ENCODE assay signal across 15 mouse cellular contexts in genomic region chr5:112631766-112632165, GRCm38 (mm10). TPM values are rescaled to one million over a fixed set of nuclear protein-coding genes. Genes with fewer than 3 reads are reported as not detected.
A peak's percentile ranks its signal among the peaks of the same experiment; 100 is the strongest.
DNase-seq lines count a peak whose midpoint lies in the region; ATAC-seq and TF ChIP-seq lines count a peak whose summit lies in the region.
"Had no signal": no experiment of that assay in that cellular context is flagged by ENCODE, and none has a peak within 500 bp of the region (broad histone marks: within the 10 kb centered on the region; RNA-seq: fewer than 3 reads in every experiment).

No protein-coding gene starts in this region.

- no peak for DNase-seq in heart, embryonic 10.5 days (ENCODE audit: low spot score)
- DNase-seq in heart, adult 9 months (ENCODE audit: low spot score in 2 of 2), result no peak
- DNase-seq in midbrain, embryonic 11.5 days (ENCODE audit: low spot score, missing footprints), result peak; percentile 86
- no peak for DNase-seq in midbrain, embryonic 14.5 days
- DNase-seq in kidney, postnatal 10 days, result peak; percentile 64
- DNase-seq in spleen, postnatal 4 days (ENCODE audit: low spot score in 2 of 2), result no peak
- DNase-seq in stomach, postnatal 0 days (ENCODE audit: low spot score), result no peak
- DNase-seq in gastrocnemius, postnatal 10 days, result no peak
- DNase-seq: cerebellum, adult 11 months; layer of hippocampus, adult 9-11 months; spleen, adult 18-20 months had no signal

- H3K4me3 ChIP-seq in heart, embryonic 10.5 days, result no peak overlapping the region
- no peak overlapping the region for H3K4me3 ChIP-seq in midbrain, embryonic 11.5 days (ENCODE audit: low read depth, low read length)
- H3K4me3 ChIP-seq in midbrain, embryonic 14.5 days (replicated peaks; ENCODE audit: low read depth, low read length), result no peak overlapping the region
- no peak overlapping the region for H3K4me3 ChIP-seq in stomach, postnatal 0 days (ENCODE audit: low read depth, low read length)
- H3K4me3 ChIP-seq: hindbrain, embryonic 15.5 days; limb, embryonic 12.5 days; myocyte had no signal

- H3K27ac ChIP-seq in heart, embryonic 10.5 days, result peak overlapping the region; percentile 6; the same call in 1 of the 2 replicates
- no peak overlapping the region for H3K27ac ChIP-seq in midbrain, embryonic 11.5 days (ENCODE audit: low read depth, low read length)
- no peak overlapping the region for H3K27ac ChIP-seq in midbrain, embryonic 14.5 days (replicated peaks; ENCODE audit: low read depth, low read length)
- H3K27ac ChIP-seq in stomach, postnatal 0 days (replicated peaks), result no peak overlapping the region
- H3K27ac ChIP-seq: hindbrain, embryonic 15.5 days; limb, embryonic 12.5 days; macrophage had no signal

- peaks cover 80% of the 10 kb centered on the region for H3K27me3 ChIP-seq in heart, embryonic 10.5 days (ENCODE audit: insufficient read depth, poor library complexity, severe bottlenecking)
- no peaks in the 10 kb centered on the region for H3K27me3 ChIP-seq in midbrain, embryonic 11.5 days (ENCODE audit: control insufficient read depth, insufficient read depth, low read length)
- no peaks in the 10 kb centered on the region for H3K27me3 ChIP-seq in midbrain, embryonic 14.5 days (ENCODE audit: control insufficient read depth, insufficient read depth, low read length)
- no peaks in the 10 kb centered on the region for H3K27me3 ChIP-seq in stomach, postnatal 0 days (ENCODE audit: control insufficient read depth, insufficient read depth, low read length)
- H3K27me3 ChIP-seq: hindbrain, embryonic 15.5 days had no signal

- no peak for TF ChIP-seq CTCF in stomach, postnatal 0 days (IDR thresholded peaks at IDR 0.05; ENCODE audit: low read depth)

- 28% methylated on average over 7 of the region's 7 CpGs for WGBS in heart, embryonic 10.5 days
- WGBS in midbrain, embryonic 11.5 days, result 31% methylated on average over 7 of the region's 7 CpGs
- 42% methylated on average over 7 of the region's 7 CpGs for whole genome bisulfite sequencing in midbrain, embryonic 14.5 days
- WGBS in stomach, postnatal 0 days, result 26% methylated on average over 7 of the region's 7 CpGs

- TF ChIP-seq EP300 in stomach, postnatal 0 days (optimal IDR thresholded peaks at IDR 0.05), result no peak

- no peak overlapping the region for H3K4me2 ChIP-seq in midbrain, embryonic 11.5 days
- H3K4me2 ChIP-seq in midbrain, embryonic 14.5 days (ENCODE audit: low read length), result no peak overlapping the region
- no peak overlapping the region for H3K4me2 ChIP-seq in stomach, postnatal 0 days (replicated peaks; ENCODE audit: low read depth)
- H3K4me2 ChIP-seq: hindbrain, embryonic 15.5 days; limb, embryonic 12.5 days had no signal

- no peak for ATAC-seq in midbrain, embryonic 11.5 days (ENCODE audit: low FRiP score)
- no peak for ATAC-seq in midbrain, embryonic 14.5 days (ENCODE audit: low FRiP score, low TSS enrichment)
- ATAC-seq in stomach, postnatal 0 days (ENCODE audit: low FRiP score, low TSS enrichment), result no peak

- H3K36me3 ChIP-seq in heart, embryonic 10.5 days, result no peaks in the 10 kb centered on the region
- no peaks in the 10 kb centered on the region for H3K36me3 ChIP-seq in midbrain, embryonic 11.5 days (ENCODE audit: control insufficient read depth, insufficient read depth, low read length)
- no peaks in the 10 kb centered on the region for H3K36me3 ChIP-seq in midbrain, embryonic 14.5 days (ENCODE audit: control insufficient read depth, insufficient read depth, low read length)
- no peaks in the 10 kb centered on the region for H3K36me3 ChIP-seq in stomach, postnatal 0 days (ENCODE audit: control insufficient read depth, insufficient read depth, low read length)
- H3K36me3 ChIP-seq: hindbrain, embryonic 15.5 days; limb, embryonic 12.5 days had no signal

- no peaks in the 10 kb centered on the region for H3K9me3 ChIP-seq in heart, embryonic 10.5 days
- no peaks in the 10 kb centered on the region; the same call in 1 of the 2 replicates for H3K9me3 ChIP-seq in midbrain, embryonic 11.5 days (ENCODE audit: control insufficient read depth, low read length)
- H3K9me3 ChIP-seq in midbrain, embryonic 14.5 days (ENCODE audit: control insufficient read depth, low read length), result 0 out of 2 replicates have a peak, but pooled peaks cover 4% of the 10 kb centered on the region
- no peaks in the 10 kb centered on the region for H3K9me3 ChIP-seq in stomach, postnatal 0 days (ENCODE audit: control insufficient read depth, low read length)
- H3K9me3 ChIP-seq: hindbrain, embryonic 15.5 days; limb, embryonic 12.5 days had no signal

- H3K9ac ChIP-seq in midbrain, embryonic 11.5 days (ENCODE audit: low read length), result no peak overlapping the region
- H3K9ac ChIP-seq in midbrain, embryonic 14.5 days (replicated peaks; ENCODE audit: low read length), result no peak overlapping the region
- H3K9ac ChIP-seq in stomach, postnatal 0 days (ENCODE audit: low read length), result no peak overlapping the region
- H3K9ac ChIP-seq: hindbrain, embryonic 15.5 days; limb, embryonic 12.5 days had no signal

- H3K4me1 ChIP-seq in heart, embryonic 10.5 days, result peaks cover 25% of the 10 kb centered on the region
- H3K4me1 ChIP-seq in midbrain, embryonic 11.5 days (ENCODE audit: control insufficient read depth, insufficient read depth, low read length), result peaks cover 11% of the 10 kb centered on the region
- peaks cover 11% of the 10 kb centered on the region; the same call in 1 of the 2 replicates for H3K4me1 ChIP-seq in midbrain, embryonic 14.5 days (ENCODE audit: control insufficient read depth, insufficient read depth, low read length)
- no peaks in the 10 kb centered on the region for H3K4me1 ChIP-seq in stomach, postnatal 0 days (replicated peaks; ENCODE audit: control insufficient read depth, insufficient read depth)

RNA-seq across cellular contexts. Expression of gene Sez6l, which starts 54.8 kb away (rescaled TPM):
- polyA plus RNA-seq in heart, embryonic 10.5 days (2016; fragmentation: Nextera tagmentation; extraction: Ambion mirVana), result 0.16 and 0.63 TPM in 2 replicates
- 2.6 TPM in 2 replicates for polyA plus RNA-seq in midbrain, embryonic 11.5 days (2014; fragmentation: Nextera tagmentation; extraction: Ambion mirVana)
- 46.3 and 49.9 TPM in 2 replicates for polyA plus RNA-seq in midbrain, embryonic 14.5 days (2014; fragmentation: Nextera tagmentation; extraction: Ambion mirVana)
- 0.42 and 0.47 TPM in 2 replicates for polyA plus RNA-seq in stomach, postnatal 0 days (2015; fragmentation: Nextera tagmentation; extraction: Ambion mirVana)
- total RNA-seq in gastrocnemius, postnatal 10 days (2021), result under 1 TPM; 0.42 to 0.72 TPM
- polyA plus RNA-seq: macrophage, myocyte had no signal

Comparison
In these comparisons a context has a peak if more than half of its experiments do, and no peak if none do; other contexts are left out.
1. DNase-seq: peak in midbrain, embryonic 11.5 days (single experiment) and kidney, postnatal 10 days (single experiment); none in heart, embryonic 10.5 days (single experiment), heart, adult 9 months (0 of 2), midbrain, embryonic 14.5 days (single experiment), spleen, postnatal 4 days (0 of 2), stomach, postnatal 0 days (single experiment) and gastrocnemius, postnatal 10 days (single experiment).
2. RNA of gene Sez6l, which starts 54.8 kb away (polyA plus RNA-seq): 46.3 to 49.9 TPM in midbrain, embryonic 14.5 days; 2.6 TPM in midbrain, embryonic 11.5 days, 0.16 to 0.63 TPM in heart, embryonic 10.5 days and 0.42 to 0.47 TPM in stomach, postnatal 0 days; every median in the first group is over 10 times any median in the second.